Mouse (Mus musculus): ENCODE results near the gene Wdr25. TPM values are rescaled to one million over a fixed set of nuclear protein-coding genes. Genes with fewer than 3 reads are reported as not detected.

Gene Wdr25
- total RNA-seq, 2 experiments from 2014 or later, result 11.0 to 12.2 TPM

GRCm38 (mm10) chr12:108954456-108954855 lies 61.0 kb downstream of the Wdr25 start:
- Histone ChIP-seq H3K4me3 (no peak overlapping the region), H3K27ac (no peak overlapping the region)
- peak in 1 of 2 experiments; percentile 12 for DNase-seq (ENCODE audit: low spot score in 2 of 2)
- TF ChIP-seq CTCF (conservative IDR thresholded peaks at IDR 0.05), result no peak

- no peak overlapping the region for H3K27ac ChIP-seq
- H3K4me3 ChIP-seq, result no peak overlapping the region
- DNase-seq (ENCODE audit: low spot score in 2 of 2), result no peak
- TF ChIP-seq CTCF (conservative IDR thresholded peaks at IDR 0.05), result no peak
Measured at GRCm38 (mm10) chr12:108958483-108958882, 65.1 kb downstream of the Wdr25 start.

GRCm38 (mm10) chr12:108958991-108959638 lies 65.7 kb downstream of the Wdr25 start:
- Histone ChIP-seq H3K4me3 (peak overlapping the region; percentile 52), H3K27ac (peak overlapping the region; percentile 32; the same call in 1 of the 2 replicates)

GRCm38 (mm10) chr12:108959639-108960219 lies 66.3 kb downstream of the Wdr25 start:
- H3K27ac ChIP-seq, result no peak overlapping the region
- DNase-seq (ENCODE audit: low spot score in 2 of 2), result no peak
- no peak for TF ChIP-seq CTCF (conservative IDR thresholded peaks at IDR 0.05)
- peak overlapping the region; percentile 52 for H3K4me3 ChIP-seq

More at GRCm38 (mm10) chr12:108958991-108959638, 65.7 kb downstream of the Wdr25 start:
- TF ChIP-seq CTCF (conservative IDR thresholded peaks at IDR 0.05), result no peak
- DNase-seq (ENCODE audit: low spot score in 2 of 2), result no peak

GRCm38 (mm10) chr12:108960225-108960624 lies 66.8 kb downstream of the Wdr25 start:
- Histone ChIP-seq H3K4me3 (no peak overlapping the region; the same call in 1 of the 2 replicates), H3K27ac (no peak overlapping the region)
- peak; percentile 50 to 60 for DNase-seq (ENCODE audit: low spot score in 2 of 2)
- no peak for TF ChIP-seq CTCF (conservative IDR thresholded peaks at IDR 0.05)

- no peak overlapping the region for H3K4me3 ChIP-seq
- DNase-seq (ENCODE audit: low spot score in 2 of 2), result no peak
- 0 out of 2 replicates have a peak overlapping the region, but pooled peaks have one; percentile 2 for H3K27ac ChIP-seq
- no peak for TF ChIP-seq CTCF (conservative IDR thresholded peaks at IDR 0.05)
Measured at GRCm38 (mm10) chr12:108967631-108968030, 74.2 kb downstream of the Wdr25 start.

- Histone ChIP-seq H3K4me3 (no peak overlapping the region), H3K27ac (0 out of 2 replicates have a peak overlapping the region, but pooled peaks have one; percentile 2)
- no peak for TF ChIP-seq CTCF (conservative IDR thresholded peaks at IDR 0.05)
- DNase-seq (ENCODE audit: low spot score in 2 of 2), result peak; percentile 51 to 63
Measured at GRCm38 (mm10) chr12:108968031-108968430, 74.6 kb downstream of the Wdr25 start.

GRCm38 (mm10) chr12:108971446-108971845 lies 78.0 kb downstream of the Wdr25 start:
- Histone ChIP-seq H3K27ac (no peak overlapping the region), H3K4me3 (no peak overlapping the region)
- DNase-seq (ENCODE audit: low spot score in 2 of 2), result no peak
- no peak for TF ChIP-seq CTCF (conservative IDR thresholded peaks at IDR 0.05)

- H3K4me3 ChIP-seq, result no peak overlapping the region
- no peak for DNase-seq (ENCODE audit: low spot score in 2 of 2)
- H3K27ac ChIP-seq, result no peak overlapping the region
- no peak for TF ChIP-seq CTCF (conservative IDR thresholded peaks at IDR 0.05)
Measured at GRCm38 (mm10) chr12:108972234-108972633, 78.8 kb downstream of the Wdr25 start.

- no peak for DNase-seq (ENCODE audit: low spot score in 2 of 2)
- peak; percentile 56 for TF ChIP-seq CTCF (conservative IDR thresholded peaks at IDR 0.05)
- Histone ChIP-seq H3K27ac (no peak overlapping the region), H3K4me3 (no peak overlapping the region)
Measured at GRCm38 (mm10) chr12:108979977-108980376, 86.5 kb downstream of the Wdr25 start.

GRCm38 (mm10) chr12:108981941-108982683 lies 88.7 kb downstream of the Wdr25 start:
- TF ChIP-seq CTCF (conservative IDR thresholded peaks at IDR 0.05), result no peak
- Histone ChIP-seq H3K4me3 (no peak overlapping the region), H3K27ac (no peak overlapping the region)
- no peak for DNase-seq (ENCODE audit: low spot score in 2 of 2)

- Histone ChIP-seq H3K27ac (no peak overlapping the region), H3K4me3 (no peak overlapping the region)
- TF ChIP-seq CTCF (conservative IDR thresholded peaks at IDR 0.05), result no peak
- no peak for DNase-seq (ENCODE audit: low spot score in 2 of 2)
Measured at GRCm38 (mm10) chr12:108982684-108982960, 89.2 kb downstream of the Wdr25 start.

GRCm38 (mm10) chr12:108983496-108983895 lies 90.1 kb downstream of the Wdr25 start:
- H3K27ac ChIP-seq, result no peak overlapping the region
- DNase-seq (ENCODE audit: low spot score in 2 of 2), result no peak
- H3K4me3 ChIP-seq, result no peak overlapping the region
- no peak for TF ChIP-seq CTCF (conservative IDR thresholded peaks at IDR 0.05)
